Mouse (Mus musculus): Measurements from ENCODE around the gene Rhof.

Rhof gene

DNA sequence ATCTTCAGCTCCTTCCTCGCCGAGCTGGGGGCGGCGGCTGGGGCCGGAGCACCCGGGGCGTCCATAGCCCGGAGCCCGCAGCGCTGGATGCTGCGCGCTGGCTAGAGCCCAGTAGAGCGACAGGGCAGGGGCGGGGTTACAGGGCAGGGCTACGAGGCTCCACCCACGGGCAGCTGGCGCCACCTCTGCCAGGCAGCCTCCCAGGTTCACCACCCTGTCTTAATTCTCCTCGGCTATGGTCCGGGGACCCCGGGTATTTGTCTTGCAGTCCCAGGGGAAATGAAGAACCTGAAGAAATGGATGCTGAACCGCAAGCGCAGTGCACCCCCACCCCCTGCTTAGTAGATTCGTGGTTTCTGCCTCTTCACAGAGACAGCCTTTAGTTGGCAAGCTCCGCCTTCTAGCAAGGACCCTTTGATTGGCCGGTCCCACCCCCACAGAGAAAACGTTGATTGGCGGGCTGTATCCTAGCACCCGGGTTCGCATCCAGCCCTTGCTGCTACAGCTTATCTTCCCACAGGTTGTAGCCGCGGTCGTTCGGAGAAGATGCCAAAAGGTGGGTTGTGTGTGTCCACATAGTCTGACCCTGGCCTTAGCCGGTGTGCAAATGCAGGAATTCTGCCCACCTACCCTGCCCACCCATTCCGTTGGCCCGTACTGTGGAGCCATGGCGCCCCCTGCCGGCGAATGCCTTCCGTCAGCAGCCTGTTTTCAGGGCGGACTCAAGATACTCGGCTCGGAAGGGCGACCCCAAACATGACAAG, at the start of gene Rhof:
TSS of gene Rhof (minus strand) at position 385 of the 764 bp plus-strand sequence.
- DNase-seq (ENCODE audit: low read depth, low spot score): peak; percentile 57

DNA sequence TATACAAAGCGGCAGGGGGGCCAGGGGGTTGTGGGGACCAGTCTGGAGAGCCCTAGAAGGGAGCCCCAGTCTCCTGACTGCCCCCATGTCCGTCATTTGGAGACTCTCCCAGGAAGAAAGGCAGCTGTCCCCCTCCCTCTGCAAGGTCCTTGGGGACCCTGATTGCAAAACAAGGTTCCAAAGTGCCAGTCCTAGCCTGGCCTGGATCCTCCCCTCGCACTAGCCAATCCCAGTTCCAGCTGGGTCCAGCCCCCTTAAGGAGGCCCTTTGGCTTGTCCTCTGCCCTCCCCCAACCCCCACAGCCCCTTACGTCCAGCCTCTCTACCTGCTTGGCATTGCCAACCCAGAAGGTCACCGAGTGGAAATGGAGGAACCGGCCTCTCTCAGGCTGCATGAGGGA, 49.0 kb upstream of the Rhof start:
- DNase-seq (ENCODE audit: low read depth, low spot score): no peak

DNA sequence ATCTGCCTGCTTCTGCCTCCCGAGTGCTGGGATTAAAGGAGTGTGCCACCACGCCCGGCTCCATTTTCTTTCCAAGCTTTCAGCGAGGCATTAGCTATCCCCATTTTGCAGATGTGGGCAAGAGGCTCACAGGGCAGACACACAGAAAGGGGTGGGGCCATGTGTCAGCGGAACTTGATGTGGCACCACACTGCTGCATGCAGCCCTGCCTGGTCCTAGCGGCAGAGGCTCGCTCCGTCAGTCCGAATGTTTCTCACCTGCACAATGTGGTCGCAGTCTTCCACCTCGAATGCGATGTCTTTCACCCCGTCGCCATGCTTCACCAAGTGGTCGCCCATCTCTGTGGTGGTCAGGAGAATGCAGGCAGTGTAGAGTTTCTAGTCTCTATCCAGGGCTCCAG, 47.9 kb upstream of the Rhof start:
- DNase-seq (ENCODE audit: low read depth, low spot score): no peak

DNA sequence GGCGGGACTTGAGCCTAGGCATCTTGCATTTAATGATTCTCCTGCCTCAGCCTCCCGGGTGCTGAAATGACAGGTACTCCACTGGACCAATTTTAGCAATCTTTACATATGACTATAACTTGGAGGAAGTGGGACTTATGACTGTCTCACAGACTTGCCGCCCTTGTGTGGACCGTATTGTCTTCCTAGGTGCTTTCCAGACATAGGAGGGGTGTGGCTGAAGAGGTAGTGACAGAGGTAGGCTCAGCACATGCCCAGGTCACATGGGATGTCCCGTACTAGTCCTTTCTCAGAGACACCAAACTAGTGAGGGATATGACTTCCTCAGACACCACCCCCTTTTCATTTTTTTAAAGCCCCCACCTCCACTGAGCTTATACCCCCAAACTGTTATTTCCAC, 46.3 kb upstream of the Rhof start:
- DNase-seq (ENCODE audit: low read depth, low spot score): no peak

DNA sequence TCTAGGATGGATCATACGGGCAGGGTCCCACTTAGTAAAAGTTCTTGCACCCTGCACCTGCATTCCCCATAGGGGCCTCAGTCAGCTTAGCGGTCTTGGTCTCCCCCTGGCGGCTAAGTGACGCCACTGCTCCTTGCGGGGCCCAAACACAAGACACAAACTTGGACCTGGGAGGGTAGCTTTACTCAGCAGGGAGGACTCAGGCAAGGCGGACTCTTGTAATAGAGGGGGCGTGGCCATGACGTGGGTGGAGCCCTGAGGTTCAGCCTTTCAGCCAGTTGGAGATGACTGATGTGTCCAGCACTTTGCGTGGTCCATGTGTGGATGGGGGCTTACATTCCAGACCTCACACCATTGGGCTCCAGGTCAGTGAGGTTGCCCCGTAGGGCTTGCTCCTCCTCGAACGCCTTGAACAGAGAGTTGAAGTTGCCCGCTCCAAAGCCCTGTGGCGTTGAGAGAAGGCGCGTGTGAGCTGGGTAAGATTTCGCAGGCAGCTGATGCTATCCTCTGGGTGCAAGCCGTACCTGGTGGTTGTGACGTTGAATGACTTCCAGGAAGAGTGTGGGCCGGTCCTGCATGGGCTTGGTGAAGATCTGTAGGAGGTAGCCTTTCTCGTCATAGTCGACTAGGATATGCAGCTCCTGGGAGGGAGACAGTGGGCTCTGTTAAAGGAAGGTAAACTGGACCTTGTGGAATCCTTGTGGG, 39.3 kb upstream of the Rhof start:
- DNase-seq (ENCODE audit: low read depth, low spot score): peak; percentile 92

DNA sequence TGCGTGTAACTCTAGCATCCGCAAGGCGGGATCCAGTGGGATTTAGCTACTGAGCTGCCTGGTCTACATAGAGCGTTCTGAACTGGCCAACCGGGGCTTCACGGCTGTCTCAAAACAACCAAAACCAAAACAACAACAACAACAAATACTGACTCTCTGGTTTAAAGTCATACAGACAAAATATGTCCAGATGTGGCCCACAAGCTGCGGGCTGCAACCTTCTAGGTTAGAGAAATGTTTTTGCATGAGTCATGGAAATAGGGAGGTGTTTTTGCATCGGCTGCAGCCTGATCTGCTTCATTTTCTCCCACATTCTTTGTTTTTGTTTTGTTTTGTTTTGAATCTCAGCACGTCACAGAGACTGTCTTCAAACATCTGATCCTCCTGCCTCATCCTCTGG, 37.9 kb upstream of the Rhof start:
- DNase-seq (ENCODE audit: low read depth, low spot score): no peak

DNA sequence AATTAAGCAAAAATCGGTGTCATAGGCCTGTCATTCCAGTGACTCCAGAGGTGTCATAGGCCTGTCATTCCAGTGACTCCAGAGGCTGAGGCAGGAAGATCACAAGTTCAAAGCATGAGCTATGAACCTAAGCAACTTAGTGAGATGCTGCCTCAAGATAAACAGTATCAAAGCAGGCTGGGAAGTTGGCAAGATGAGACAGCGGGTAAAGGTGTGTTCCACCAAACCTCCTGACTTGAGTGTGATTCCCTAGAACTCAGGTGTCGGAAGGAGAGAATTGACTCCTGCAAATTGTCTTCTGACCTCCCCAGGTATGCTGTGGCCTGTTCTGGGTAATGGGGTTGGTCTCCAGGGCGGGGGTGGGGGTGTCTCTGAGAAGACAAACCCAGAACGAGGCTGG, 36.8 kb upstream of the Rhof start, which contains the start of gene Psmd9:
TSS of gene Psmd9 (plus strand) at position 130 of the 400 bp plus-strand sequence.
- DNase-seq (ENCODE audit: low read depth, low spot score): no peak

DNA sequence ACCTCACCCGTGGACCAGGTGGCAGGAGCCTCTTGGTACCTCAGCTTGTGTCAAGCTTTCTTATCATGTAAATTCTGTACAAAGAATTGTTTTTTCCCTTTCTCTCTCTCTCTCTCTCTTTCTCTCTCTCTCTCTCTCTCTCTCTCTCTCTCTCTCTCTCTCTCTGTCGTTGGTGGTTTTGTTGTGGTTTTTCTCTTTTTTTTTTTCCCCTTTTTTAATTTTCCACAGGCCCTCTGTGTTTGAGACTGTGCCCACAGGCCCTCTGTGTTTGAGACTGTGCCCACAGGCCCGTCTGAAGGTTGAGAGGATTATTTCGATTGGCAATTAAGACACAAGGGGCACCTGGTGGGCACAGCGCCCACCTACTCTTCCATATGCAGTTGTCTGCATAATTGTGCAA, 35.1 kb upstream of the Rhof start:
- no peak for DNase-seq (ENCODE audit: low read depth, low spot score)

DNA sequence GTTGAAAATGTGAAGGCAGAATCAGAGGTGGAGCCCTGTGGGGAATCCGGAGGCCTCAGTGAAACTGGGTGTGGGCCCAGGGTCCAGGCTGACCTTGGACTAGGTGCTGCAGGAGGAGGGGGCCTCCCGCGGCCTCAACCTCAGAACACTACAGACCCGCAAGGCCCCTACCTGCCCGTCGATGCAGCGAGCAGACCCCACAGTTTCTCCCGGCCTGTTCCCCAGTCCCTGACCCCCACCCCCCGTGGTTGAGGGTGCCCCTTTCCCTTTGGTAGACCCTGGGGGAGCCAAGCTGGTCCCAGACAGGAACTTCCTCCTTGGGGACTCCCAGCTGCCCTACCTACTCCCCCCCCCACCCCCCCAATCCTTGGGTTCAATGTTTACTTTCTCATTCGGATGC, 33.9 kb upstream of the Rhof start:
- DNase-seq (ENCODE audit: low read depth, low spot score): no peak

DNA sequence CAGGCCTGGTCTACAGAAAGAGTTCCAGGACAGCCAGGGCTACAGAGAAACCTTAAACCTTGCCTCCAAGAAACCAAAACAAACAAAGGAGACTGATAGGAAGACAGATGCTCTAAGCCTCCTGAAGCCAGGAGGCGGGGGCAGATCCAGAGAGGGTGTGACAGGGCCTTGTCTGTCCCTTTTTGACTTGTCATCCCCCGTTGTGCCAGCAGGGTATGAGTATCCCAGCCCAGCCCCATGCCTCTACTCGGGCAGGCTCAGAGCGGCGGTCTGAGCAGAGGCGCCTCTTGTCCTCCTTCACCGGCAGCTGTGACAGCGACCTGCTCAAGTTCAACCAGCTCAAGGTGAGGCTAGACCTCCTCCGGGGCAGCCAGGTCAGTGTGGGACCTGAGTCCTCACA, 30.4 kb upstream of the Rhof start:
- no peak for DNase-seq (ENCODE audit: low read depth, low spot score)

DNA sequence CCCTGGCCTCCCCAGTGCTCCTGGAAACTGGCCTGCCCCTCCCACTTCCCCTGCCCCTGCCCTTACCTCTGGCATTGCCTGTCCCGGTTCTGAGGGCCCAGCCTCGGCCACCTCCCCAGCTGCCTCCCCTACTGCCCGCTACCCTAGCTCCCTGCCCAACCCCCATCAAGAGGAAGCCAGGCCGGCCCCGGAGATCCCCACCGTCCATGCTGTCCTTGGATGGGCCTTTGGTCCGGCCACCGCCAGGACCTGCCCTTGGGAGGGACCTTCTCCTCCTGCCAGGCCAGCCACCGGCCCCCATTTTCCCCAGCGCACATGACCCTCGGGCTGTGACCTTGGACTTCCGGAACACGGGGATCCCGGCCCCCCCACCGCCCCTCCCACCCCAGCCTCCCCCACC, 27.8 kb upstream of the Rhof start:
- no peak for DNase-seq (ENCODE audit: low read depth, low spot score)

DNA sequence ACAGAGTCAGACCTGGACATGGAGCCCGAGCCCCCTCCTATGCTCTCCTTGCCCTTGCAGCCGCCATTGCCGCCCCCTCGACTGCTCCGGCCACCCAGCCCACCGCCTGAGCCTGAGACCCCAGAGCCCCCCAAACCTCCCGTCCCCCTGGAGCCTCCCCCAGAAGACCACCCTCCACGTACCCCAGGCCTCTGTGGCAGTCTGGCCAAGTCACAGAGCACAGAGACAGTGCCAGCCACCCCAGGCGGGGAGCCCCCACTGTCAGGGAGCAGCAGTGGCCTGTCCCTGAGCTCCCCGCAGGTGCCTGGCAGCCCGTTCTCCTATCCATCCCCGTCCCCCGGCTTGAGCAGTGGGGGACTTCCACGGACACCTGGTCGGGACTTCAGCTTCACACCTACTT, 27.4 kb upstream of the Rhof start:
- DNase-seq (ENCODE audit: low read depth, low spot score): no peak

DNA sequence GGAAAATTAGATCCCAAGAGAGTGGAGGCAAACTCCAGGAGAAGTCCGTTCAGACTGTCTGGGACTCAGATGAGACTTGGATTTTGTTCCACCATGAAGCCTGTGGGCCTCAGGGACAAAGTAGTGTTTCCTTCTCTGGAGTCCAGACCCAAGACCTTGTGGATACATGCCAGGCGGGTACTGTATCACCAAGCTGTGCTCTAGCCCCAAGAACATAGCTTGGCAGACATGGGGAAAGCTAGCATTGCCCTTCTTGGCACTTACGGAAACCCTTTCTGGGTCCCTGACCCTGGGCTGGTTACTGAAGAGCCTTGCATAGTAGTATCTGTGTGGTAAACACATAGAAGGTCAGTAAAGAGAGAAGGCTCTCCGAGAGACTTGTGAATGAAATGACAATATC, 27.0 kb upstream of the Rhof start:
- DNase-seq (ENCODE audit: low read depth, low spot score): no peak

DNA sequence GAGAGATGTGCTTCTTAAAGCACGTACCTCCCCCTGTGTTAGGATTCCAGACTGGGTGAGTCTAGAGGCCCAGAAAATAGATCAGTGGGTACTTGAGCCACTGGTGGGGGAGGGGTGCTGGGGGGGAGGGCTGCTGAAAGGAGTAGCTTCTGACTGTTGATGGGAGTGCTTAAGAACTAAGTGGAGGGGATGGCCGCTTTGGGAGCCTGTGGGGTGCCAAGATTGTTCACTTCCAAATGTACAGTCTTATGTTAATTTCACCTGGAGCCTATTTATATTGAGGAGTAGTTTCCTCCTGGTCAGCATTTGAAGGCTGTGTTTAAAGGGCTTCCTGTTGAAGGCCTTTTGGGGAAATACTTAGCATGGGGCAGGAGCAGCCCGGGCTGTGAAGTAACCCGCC, 25.5 kb upstream of the Rhof start:
- no peak for DNase-seq (ENCODE audit: low read depth, low spot score)

DNA sequence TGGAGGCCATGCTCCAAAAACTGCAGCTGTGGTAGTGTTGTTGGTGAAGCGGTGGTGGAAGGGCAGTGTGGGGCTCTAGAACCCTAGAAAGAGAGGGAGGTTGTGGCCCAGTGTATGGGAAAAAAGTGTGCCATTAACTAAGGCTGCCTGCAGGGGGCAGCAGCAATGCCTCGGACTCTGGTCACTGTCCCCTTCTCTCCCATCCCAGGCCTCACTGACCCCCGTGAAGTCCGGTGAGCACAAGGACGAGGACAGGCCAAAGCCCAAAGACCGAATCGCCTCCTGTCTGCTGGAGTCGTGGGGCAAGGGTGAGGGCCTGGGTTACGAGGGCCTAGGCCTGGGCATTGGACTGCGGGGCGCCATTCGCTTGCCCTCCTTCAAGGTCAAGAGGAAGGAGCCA, 24.3 kb upstream of the Rhof start:
- DNase-seq (ENCODE audit: low read depth, low spot score): no peak

DNA sequence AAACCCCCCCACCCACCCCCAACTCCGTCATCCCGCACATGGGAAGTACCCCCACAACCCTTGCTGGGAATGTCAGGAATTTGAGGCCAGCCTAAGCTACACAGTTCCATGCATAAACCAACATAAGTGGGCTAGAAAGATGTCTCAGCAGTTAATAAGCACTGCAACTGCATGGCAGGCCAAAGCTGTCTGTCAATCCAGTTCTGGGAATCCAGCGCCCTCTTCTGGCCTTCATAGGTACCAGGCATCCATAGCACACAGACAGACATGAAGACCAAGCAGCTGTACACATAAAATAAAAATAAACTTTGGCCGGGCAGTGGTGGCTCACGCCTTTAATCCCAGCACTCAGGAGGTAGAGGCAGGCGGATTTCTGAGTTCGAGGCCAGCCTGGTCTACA, 22.9 kb upstream of the Rhof start:
- peak; percentile 72 for DNase-seq (ENCODE audit: low read depth, low spot score)

DNA sequence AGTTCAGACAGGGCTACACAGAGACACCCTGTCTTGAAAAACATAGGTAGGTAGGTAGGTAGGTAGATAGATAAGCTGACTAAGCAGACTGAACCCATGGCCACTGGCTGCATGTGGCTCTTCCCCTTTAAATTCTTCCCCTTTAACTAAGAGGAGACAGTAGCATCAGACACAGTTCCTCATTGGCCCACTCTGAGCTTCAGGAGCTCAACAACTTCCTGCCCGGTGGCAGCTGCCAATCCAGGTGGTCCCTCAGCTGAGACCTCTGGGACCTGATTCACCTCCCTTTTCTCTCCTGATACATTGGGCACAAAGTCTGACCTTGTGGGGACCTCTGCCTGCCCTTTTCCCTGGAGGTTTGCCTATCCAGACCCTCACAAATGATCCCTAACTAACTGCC, 20.4 kb upstream of the Rhof start:
- DNase-seq (ENCODE audit: low read depth, low spot score): no peak

DNA sequence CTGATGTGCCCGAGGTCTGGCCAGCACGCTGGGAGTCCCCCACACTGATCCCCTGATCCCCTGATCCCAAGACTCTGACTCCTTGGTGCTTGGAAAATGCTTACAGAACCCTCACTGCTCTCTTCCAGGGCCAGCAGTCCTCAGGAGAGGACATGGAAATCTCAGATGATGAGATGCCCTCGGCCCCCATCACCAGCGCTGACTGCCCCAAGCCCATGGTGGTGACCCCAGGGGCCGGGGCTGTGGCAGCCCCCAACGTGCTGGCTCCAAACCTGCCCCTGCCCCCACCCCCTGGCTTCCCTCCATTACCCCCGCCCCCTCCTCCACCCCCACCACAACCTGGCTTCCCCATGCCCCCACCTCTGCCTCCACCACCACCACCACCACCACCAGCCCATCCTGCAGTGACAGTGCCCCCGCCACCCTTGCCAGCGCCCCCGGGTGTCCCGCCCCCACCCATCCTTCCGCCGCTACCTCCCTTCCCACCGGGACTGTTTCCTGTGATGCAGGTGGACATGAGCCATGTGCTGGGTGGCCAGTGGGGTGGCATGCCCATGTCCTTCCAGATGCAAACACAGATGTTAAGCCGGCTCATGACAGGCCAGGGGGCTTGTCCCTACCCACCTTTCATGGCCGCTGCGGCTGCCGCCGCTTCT, 19.3 kb upstream of the Rhof start:
- no peak for DNase-seq (ENCODE audit: low read depth, low spot score)

DNA sequence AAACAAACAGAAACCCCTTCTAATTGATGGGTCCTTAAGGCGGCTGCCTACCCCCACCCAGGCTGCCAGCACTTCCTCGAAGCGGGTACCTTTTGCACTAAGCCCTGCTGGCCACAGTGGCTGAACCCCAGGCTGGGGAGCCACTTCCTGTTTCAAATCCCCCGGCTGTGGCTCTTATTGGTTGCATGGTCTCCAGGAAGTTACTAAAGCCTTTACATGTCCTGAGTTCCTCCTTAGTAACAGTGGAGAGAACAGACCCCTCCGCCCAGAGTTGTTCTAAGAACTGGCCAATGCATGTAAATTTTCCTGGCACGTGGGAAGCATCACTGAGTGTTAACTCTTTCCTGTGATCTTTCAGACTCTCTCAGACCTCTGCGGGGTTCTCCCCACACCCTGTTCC, 18.6 kb upstream of the Rhof start:
- no peak for DNase-seq (ENCODE audit: low read depth, low spot score)

DNA sequence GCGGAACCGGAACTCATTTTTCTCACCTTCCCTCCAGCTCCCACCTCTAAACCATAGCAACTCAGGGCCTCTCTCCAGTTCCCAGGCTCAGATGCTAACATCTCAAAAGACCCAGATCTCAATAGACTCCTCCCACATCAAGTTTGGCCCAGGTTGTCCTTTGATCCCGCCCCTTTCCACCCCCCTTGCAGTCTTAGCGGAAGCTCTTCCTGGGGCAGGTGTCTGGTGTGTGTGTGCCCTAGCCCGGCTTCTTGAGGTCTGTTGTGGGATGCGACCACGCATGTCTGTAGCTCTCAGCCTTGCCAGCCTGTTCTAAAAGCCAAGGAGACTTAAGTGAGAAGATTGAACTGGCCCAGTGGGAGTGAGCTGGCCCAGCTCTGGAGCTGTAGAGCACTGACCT, 18.1 kb upstream of the Rhof start:
- DNase-seq (ENCODE audit: low read depth, low spot score): no peak

DNA sequence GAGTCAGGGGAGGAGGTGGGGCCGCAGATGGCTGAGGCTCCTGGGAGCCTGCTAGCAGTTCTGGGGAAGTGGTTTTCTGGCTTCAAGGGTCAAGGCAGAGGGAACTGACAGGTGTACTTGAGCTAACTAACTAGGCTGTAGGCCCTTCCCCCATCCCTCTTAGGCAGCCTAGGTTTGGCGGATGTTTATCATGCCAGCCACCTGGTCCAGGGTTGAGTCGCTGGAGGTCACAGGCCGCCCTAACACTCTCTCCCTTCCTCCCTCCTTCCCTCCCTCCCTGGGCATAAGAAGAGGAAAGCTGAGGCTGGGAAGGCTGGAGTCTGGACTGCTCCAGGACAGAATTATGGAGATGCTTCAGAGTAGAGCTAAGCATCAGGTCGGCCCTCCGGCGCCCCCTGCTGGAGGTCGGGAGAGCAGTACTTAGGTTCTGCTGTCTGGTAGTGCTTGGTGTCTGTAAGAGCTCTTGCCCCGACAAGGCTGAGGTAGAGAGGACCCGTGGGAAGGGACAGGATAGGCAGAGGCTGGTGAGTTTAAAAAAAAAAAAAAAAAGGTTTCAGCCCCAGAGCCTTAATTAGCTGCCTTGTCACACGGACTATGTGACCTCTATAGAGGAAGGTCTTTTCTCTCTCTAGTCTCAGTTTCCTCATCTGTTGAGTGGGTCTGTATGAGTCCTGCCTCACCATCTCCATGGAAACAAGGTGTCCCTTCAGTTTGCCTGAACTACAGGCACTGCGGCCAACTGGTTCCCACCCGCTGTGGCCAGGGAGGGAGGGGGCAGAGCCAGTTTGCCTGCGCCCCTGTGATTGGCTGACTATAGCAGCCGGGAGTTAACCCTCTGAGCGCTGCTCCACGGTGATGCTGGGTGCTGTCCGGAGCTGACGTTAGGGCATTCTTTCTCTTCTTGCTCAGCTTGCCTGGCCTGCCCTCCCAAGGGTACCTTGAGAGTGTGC, 17.2 kb upstream of the Rhof start:
- peak; percentile 90 for DNase-seq (ENCODE audit: low read depth, low spot score)
